Mouse (Mus musculus): ENCODE results near the gene Igflr1. TPM values are rescaled to one million over a fixed set of nuclear protein-coding genes. Genes with fewer than 3 reads are reported as not detected.
A peak's percentile ranks its signal among the peaks of the same experiment; 100 is the strongest.

The Igflr1 gene
- polyA plus RNA-seq, 1 experiment: 15.7 TPM

GRCm38 (mm10) chr7:30550603-30551002 lies 14.6 kb upstream of the Igflr1 start:
- H3K27ac ChIP-seq (ENCODE audit: control insufficient read depth, insufficient read depth, low read depth, low read length, poor library complexity): no peak overlapping the region
- TF ChIP-seq POLR2A (IDR thresholded peaks at IDR 0.05; ENCODE audit: borderline replicate concordance, control insufficient read depth, low read depth, low read length) (no peak), CTCF (IDR thresholded peaks at IDR 0.05; ENCODE audit: control insufficient read depth, insufficient read depth, low read length) (no peak)
- WGBS: 89% methylated on average over 1 of the region's 1 CpGs
- H3K4me1 ChIP-seq (ENCODE audit: control insufficient read depth, insufficient read depth, low read length): no peaks in the 10 kb centered on the region; the same call in 1 of the 2 replicates
- H3K4me3 ChIP-seq (replicated peaks; ENCODE audit: control insufficient read depth, low read depth, low read length): no peak overlapping the region

GRCm38 (mm10) chr7:30551445-30552101 lies 13.7 kb upstream of the Igflr1 start:
- H3K27ac ChIP-seq (ENCODE audit: control insufficient read depth, insufficient read depth, low read depth, low read length, poor library complexity): peak overlapping the region; percentile 88
- peak overlapping the region; percentile 90 for H3K4me3 ChIP-seq (replicated peaks; ENCODE audit: control insufficient read depth, low read depth, low read length)
- TF ChIP-seq POLR2A (IDR thresholded peaks at IDR 0.05; ENCODE audit: borderline replicate concordance, control insufficient read depth, low read depth, low read length): no peak
- 0 out of 2 replicates have a peak, but pooled peaks have one; percentile 7 for TF ChIP-seq CTCF (IDR thresholded peaks at IDR 0.05; ENCODE audit: control insufficient read depth, insufficient read depth, low read length)
- under 1% methylated on average over 10 of the region's 10 CpGs for WGBS
- no peaks in the 10 kb centered on the region; the same call in 1 of the 2 replicates for H3K4me1 ChIP-seq (ENCODE audit: control insufficient read depth, insufficient read depth, low read length)

GRCm38 (mm10) chr7:30552102-30553020 lies 12.9 kb upstream of the Igflr1 start, which contains the start of the genes Hspb6 and Proser3:
Hspb6 (plus strand) TSS chr7:30552178.
Proser3 (minus strand) TSS chr7:30552299.
- H3K27ac ChIP-seq (ENCODE audit: control insufficient read depth, insufficient read depth, low read depth, low read length, poor library complexity): peak within 1 kb of the TSS; percentile 88
- H3K4me1 ChIP-seq (ENCODE audit: control insufficient read depth, insufficient read depth, low read length): no peaks in the 10 kb centered on the region; the same call in 1 of the 2 replicates
- peak within 1 kb of the TSS; percentile 90 for H3K4me3 ChIP-seq (replicated peaks; ENCODE audit: control insufficient read depth, low read depth, low read length)
- under 1% methylated on average over 44 of the region's 44 CpGs for WGBS
- TF ChIP-seq CTCF (IDR thresholded peaks at IDR 0.05; ENCODE audit: control insufficient read depth, insufficient read depth, low read length) (no peak), POLR2A (IDR thresholded peaks at IDR 0.05; ENCODE audit: borderline replicate concordance, control insufficient read depth, low read depth, low read length) (peak; percentile 60)

- no peak for TF ChIP-seq POLR2A (IDR thresholded peaks at IDR 0.05; ENCODE audit: borderline replicate concordance, control insufficient read depth, low read depth, low read length)
- H3K4me1 ChIP-seq (ENCODE audit: control insufficient read depth, insufficient read depth, low read length): no peaks in the 10 kb centered on the region; the same call in 1 of the 2 replicates
- H3K4me3 ChIP-seq (replicated peaks; ENCODE audit: control insufficient read depth, low read depth, low read length): peak overlapping the region; percentile 69
- H3K27ac ChIP-seq (ENCODE audit: control insufficient read depth, insufficient read depth, low read depth, low read length, poor library complexity): peak overlapping the region; percentile 80
- WGBS: 3% methylated on average over 23 of the region's 23 CpGs
Measured at GRCm38 (mm10) chr7:30553021-30553589, 12.1 kb upstream of the Igflr1 start.

- WGBS: 78% methylated on average over 22 of the region's 22 CpGs
- H3K27ac ChIP-seq (ENCODE audit: control insufficient read depth, insufficient read depth, low read depth, low read length, poor library complexity): no peak overlapping the region
- H3K4me3 ChIP-seq (replicated peaks; ENCODE audit: control insufficient read depth, low read depth, low read length): peak overlapping the region; percentile 40
- TF ChIP-seq CTCF (IDR thresholded peaks at IDR 0.05; ENCODE audit: control insufficient read depth, insufficient read depth, low read length) (no peak), POLR2A (IDR thresholded peaks at IDR 0.05; ENCODE audit: borderline replicate concordance, control insufficient read depth, low read depth, low read length) (no peak)
- peaks cover 1% of the 10 kb centered on the region; the same call in 1 of the 2 replicates for H3K4me1 ChIP-seq (ENCODE audit: control insufficient read depth, insufficient read depth, low read length)
Measured at GRCm38 (mm10) chr7:30553810-30554584, 11.2 kb upstream of the Igflr1 start.

- TF ChIP-seq CTCF (IDR thresholded peaks at IDR 0.05; ENCODE audit: control insufficient read depth, insufficient read depth, low read length) (0 out of 2 replicates have a peak, but pooled peaks have one; percentile 23), POLR2A (IDR thresholded peaks at IDR 0.05; ENCODE audit: borderline replicate concordance, control insufficient read depth, low read depth, low read length) (no peak)
- H3K4me1 ChIP-seq (ENCODE audit: control insufficient read depth, insufficient read depth, low read length): peaks cover 1% of the 10 kb centered on the region; the same call in 1 of the 2 replicates
- 92% methylated on average over 18 of the region's 18 CpGs for WGBS
- no peak overlapping the region for H3K27ac ChIP-seq (ENCODE audit: control insufficient read depth, insufficient read depth, low read depth, low read length, poor library complexity)
- H3K4me3 ChIP-seq (replicated peaks; ENCODE audit: control insufficient read depth, low read depth, low read length): no peak overlapping the region
Measured at GRCm38 (mm10) chr7:30556894-30557536, 8.2 kb upstream of the Igflr1 start.

- H3K27ac ChIP-seq (ENCODE audit: control insufficient read depth, insufficient read depth, low read depth, low read length, poor library complexity): no peak overlapping the region
- H3K4me1 ChIP-seq (ENCODE audit: control insufficient read depth, insufficient read depth, low read length): peaks cover 1% of the 10 kb centered on the region; the same call in 1 of the 2 replicates
- TF ChIP-seq POLR2A (IDR thresholded peaks at IDR 0.05; ENCODE audit: borderline replicate concordance, control insufficient read depth, low read depth, low read length): no peak
- TF ChIP-seq CTCF (IDR thresholded peaks at IDR 0.05; ENCODE audit: control insufficient read depth, insufficient read depth, low read length): no peak
- no peak overlapping the region for H3K4me3 ChIP-seq (replicated peaks; ENCODE audit: control insufficient read depth, low read depth, low read length)
- WGBS: 90% methylated on average over 13 of the region's 13 CpGs
Measured at GRCm38 (mm10) chr7:30557901-30558514, 7.2 kb upstream of the Igflr1 start.

Measured in bone marrow, adult 2 months (tissue).